Mouse (Mus musculus) spleen, adult 2 months (tissue): ENCODE results near the gene Camk1d. TPM values are rescaled to one million over a fixed set of nuclear protein-coding genes. Genes with fewer than 3 reads are reported as not detected.

Source experiments
- DNase-seq, 2 experiments: peaks; one replicate each; pipeline versions ENCODE4 v3.0.0 to v3.0.0-alpha.2; 2012 to 2021; ENCODE audit warnings: low spot score in 2 of 2, low read depth in 1 of 2
- H3K27ac ChIP-seq: fragments of 200-500 bp; 2 replicates; pipeline ENCODE4 v1.5.1; 2012; ENCODE audit warnings: low read length, inconsistent platforms; ENCODE audit not compliant: insufficient read depth
- H3K27me3 ChIP-seq: fragments of 200-500 bp; 2 replicates; pipeline ENCODE4 v1.6.1; 2012; ENCODE audit warnings: mild to moderate bottlenecking, moderate library complexity, low read length, inconsistent platforms; ENCODE audit not compliant: control insufficient read depth, insufficient read depth
- H3K36me3 ChIP-seq: fragments of 200-500 bp; 2 replicates; pipeline ENCODE4 v1.6.1; 2012; ENCODE audit warnings: mild to moderate bottlenecking, low read length, inconsistent platforms; ENCODE audit not compliant: control insufficient read depth, insufficient read depth
- H3K4me1 ChIP-seq: fragments of 200-500 bp; 2 replicates; pipeline ENCODE4 v1.6.1; 2011; ENCODE audit warnings: inconsistent platforms; ENCODE audit not compliant: control insufficient read depth, insufficient read depth, insufficient read length
- H3K4me3 ChIP-seq: fragments of 200-500 bp; 2 replicates; pipeline ENCODE4 v1.5.1; 2011; ENCODE audit warnings: mild to moderate bottlenecking, inconsistent platforms; ENCODE audit not compliant: insufficient read depth, insufficient read length; ENCODE audit errors: extremely low read depth
- CTCF ChIP-seq: fragments of 200-500 bp; IDR thresholded peaks from 2 replicates; pipeline ENCODE4 v1.5.1; 2011; ENCODE audit warnings: mild to moderate bottlenecking, inconsistent platforms; ENCODE audit not compliant: insufficient read depth, insufficient read length, insufficient replicate concordance; ENCODE audit errors: extremely low read depth
- POLR2A ChIP-seq: fragments of 200-500 bp; IDR thresholded peaks from 2 replicates; pipeline ENCODE4 v1.6.1; 2011; ENCODE audit warnings: low read depth, low read length, inconsistent platforms
- WGBS: fragments of 180-500 bp; shearing (Covaris S2); methylation state at CpG from one replicate; pipeline ENCODE4 v1.1.7; 2018; 5-methylcytosine and 5-hydroxymethylcytosine counted together
- polyA plus RNA-seq: library from polyadenylated mRNA; depleted of rRNA; stranded (reverse); fragments of >200 nt; gene quantifications from 2 replicates; pipeline ENCODE4 v1.2.3, GENCODE M21; 2012

Gene Camk1d
- polyA plus RNA-seq, 1 experiment, result 5.8 TPM

DNA sequence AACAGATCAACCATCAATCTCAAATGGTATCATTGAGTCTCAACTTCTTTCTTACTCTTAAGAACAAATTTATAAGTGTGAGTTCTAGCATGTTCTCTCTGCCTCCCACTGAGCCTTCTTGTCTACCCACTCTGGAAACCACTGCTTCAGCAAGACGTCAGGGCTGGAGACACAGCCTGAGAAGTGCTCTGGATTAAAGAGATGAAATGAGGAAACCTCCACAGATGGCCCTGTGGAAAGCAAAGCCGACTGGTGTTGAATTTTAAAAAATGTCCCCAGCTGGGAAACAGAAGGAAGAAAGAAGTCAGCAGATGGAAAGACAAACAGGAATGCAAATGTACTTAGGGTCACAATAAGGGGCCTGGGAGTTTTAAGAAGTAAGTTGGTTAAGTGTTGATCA is 180.4 kb downstream of the Camk1d start:
- DNase-seq, result no peak

DNA sequence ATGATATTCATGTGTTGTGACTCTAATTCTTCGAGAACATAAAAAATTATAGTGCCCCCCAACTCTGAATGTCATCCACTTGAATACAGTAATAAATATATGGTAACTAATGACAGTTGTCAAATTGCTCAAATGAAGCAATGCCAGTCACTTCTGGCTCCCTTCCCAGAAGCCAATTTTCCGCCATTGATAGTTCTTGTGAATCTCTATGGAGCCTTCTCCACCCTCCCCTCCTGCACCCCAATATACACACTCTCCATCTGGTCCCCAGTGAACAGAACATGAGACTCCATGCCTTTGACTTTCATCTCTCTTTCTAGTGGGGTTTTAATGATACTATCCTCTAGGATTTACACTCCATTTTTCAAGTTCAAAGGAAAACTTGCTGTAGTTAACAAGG is 184.3 kb downstream of the Camk1d start:
- DNase-seq, result no peak
- no peaks in the 10 kb centered on the region for H3K27me3 ChIP-seq
- H3K4me3 ChIP-seq, result no peak overlapping the region
- no peak for TF ChIP-seq CTCF
- TF ChIP-seq POLR2A, result no peak
- no peaks in the 10 kb centered on the region; the same call in 1 of the 2 replicates for H3K36me3 ChIP-seq
- WGBS, result 88% methylated on average over 2 of the region's 2 CpGs
- no peak overlapping the region for H3K27ac ChIP-seq
- H3K4me1 ChIP-seq, result no peaks in the 10 kb centered on the region

More for the DNA sequence above, 180.4 kb downstream of the Camk1d start:
- H3K27me3 ChIP-seq, result no peaks in the 10 kb centered on the region
- H3K4me1 ChIP-seq, result no peaks in the 10 kb centered on the region
- no peak overlapping the region for H3K4me3 ChIP-seq
- no peak for TF ChIP-seq POLR2A
- no peak for TF ChIP-seq CTCF
- no peak overlapping the region for H3K27ac ChIP-seq
- H3K36me3 ChIP-seq, result no peaks in the 10 kb centered on the region; the same call in 1 of the 2 replicates
- 87% methylated on average over 2 of the region's 2 CpGs for WGBS

DNA sequence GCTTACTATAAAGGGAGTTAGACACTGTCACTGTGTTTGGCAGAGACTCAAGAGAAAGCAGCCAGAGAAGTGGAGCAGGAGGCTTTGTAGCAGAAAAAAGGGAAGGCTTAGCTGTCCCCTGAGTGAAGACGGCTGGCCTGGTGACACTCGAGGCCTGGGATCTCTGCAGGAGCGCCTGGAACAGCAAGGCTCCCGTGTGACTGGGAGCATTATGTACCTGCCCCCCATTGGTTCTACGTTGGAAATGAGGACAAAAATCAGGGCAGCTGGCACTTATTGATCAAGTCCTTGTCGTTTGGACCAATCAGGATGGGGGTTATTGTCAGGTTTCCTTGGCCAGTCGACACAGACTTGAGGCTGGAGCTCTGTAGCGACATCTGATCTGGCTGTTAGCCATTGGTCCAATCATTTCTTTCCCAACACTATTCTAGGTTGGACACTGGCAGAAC is 195.1 kb downstream of the Camk1d start:
- TF ChIP-seq CTCF (no peak), POLR2A (no peak)
- Histone ChIP-seq H3K36me3 (no peaks in the 10 kb centered on the region), H3K4me3 (no peak overlapping the region), H3K27ac (no peak overlapping the region), H3K4me1 (no peaks in the 10 kb centered on the region), H3K27me3 (no peaks in the 10 kb centered on the region)
- DNase-seq, result no peak
- 80% methylated on average over 8 of the region's 8 CpGs for WGBS

DNA sequence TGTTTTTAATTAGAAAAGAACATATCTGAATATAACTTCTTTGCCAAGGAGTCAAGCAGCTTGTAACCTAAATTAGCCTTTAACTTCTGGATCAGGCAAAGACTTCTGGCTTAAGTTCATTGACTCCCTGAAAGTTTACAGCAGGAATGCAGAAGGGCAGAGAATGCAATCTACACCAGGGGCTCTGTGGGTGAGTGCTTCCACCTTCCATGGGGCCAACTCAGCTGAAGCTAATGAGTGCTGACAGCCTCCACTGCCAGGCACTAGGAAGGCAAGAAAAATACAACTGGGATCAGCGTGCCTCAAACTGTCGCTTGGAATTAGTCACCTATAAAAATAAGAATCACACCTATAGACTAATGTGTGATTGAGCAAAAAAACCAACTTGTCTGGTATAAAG is 199.2 kb downstream of the Camk1d start:
- no peak overlapping the region for H3K4me3 ChIP-seq
- TF ChIP-seq POLR2A (no peak), CTCF (no peak)
- no peaks in the 10 kb centered on the region for H3K36me3 ChIP-seq
- DNase-seq, result no peak
- H3K27ac ChIP-seq, result no peak overlapping the region
- H3K4me1 ChIP-seq, result no peaks in the 10 kb centered on the region
- 96% methylated on average over 2 of the region's 2 CpGs for WGBS
- no peaks in the 10 kb centered on the region for H3K27me3 ChIP-seq

DNA sequence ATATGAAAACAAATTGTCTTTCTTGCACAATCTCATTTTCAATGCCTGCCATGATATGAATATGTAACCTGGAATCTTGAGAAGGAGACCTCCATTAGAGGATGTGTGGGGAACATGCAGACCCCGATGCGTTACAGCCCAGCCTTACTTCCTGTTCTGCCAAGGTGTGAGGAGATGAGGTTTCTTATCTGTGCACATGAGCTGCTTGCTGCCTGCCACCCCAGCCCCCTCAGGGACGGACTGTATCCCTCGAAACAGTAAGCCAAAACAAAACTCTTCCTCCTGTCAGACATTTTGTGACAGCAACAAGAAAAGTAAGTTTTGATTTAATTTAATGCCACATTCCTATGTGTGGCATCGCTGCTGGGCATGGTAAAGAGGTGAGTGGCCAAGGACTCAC is 200.2 kb downstream of the Camk1d start:
- 85% methylated on average over 5 of the region's 5 CpGs for WGBS

DNA sequence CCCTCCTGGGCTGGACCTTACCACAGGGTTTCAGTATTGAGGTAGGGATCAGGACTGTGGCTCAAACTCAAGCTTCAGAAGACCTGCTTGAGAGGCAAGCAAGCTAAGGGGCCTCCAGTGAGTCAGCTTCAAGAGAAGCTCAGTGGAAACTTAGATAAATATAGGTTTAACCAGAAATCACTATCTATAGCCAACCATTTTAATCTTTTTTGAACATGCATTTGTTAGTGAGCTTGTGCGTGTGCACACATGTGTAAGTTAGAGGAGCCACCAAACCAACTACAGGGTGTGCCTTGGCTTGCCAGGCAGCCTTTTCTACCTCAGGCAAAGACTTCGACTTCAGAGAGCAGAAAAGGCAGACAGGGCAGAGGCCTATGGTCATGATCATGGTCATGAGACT is 200.7 kb downstream of the Camk1d start:
- H3K4me3 ChIP-seq, result no peak overlapping the region
- no peak overlapping the region for H3K27ac ChIP-seq
- no peak for DNase-seq
- 90% methylated on average over 2 of the region's 2 CpGs for WGBS
- no peaks in the 10 kb centered on the region for H3K27me3 ChIP-seq
- no peak for TF ChIP-seq POLR2A
- TF ChIP-seq CTCF, result no peak
- H3K36me3 ChIP-seq, result no peaks in the 10 kb centered on the region
- H3K4me1 ChIP-seq, result no peaks in the 10 kb centered on the region

More for the DNA sequence above, 200.2 kb downstream of the Camk1d start:
- H3K36me3 ChIP-seq, result no peaks in the 10 kb centered on the region
- no peak for DNase-seq
- TF ChIP-seq POLR2A, result no peak
- TF ChIP-seq CTCF, result no peak
- no peak overlapping the region for H3K27ac ChIP-seq
- H3K4me3 ChIP-seq, result no peak overlapping the region
- no peaks in the 10 kb centered on the region for H3K4me1 ChIP-seq
- no peaks in the 10 kb centered on the region for H3K27me3 ChIP-seq

DNA sequence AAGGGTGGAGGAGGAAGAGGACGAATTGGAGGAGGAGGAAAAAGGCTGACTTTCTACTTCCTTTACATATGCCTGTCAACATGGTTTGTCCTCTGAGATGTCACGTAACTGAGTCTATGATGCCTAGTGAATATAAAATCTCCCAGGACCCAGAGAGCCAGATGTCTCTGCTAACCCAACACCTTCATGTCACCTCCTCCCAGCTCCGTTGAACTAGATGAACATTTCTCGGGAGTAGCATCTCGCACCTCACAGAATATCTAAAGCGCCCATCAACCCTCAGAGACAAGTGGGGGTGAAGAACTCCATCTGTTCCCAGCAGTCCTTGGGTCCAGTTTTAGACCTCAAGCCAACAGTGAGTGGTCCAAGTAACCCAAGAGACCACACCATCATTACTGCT is 204.3 kb downstream of the Camk1d start:
- Histone ChIP-seq H3K27me3 (no peaks in the 10 kb centered on the region), H3K27ac (no peak overlapping the region), H3K36me3 (0 out of 2 replicates have a peak, but pooled peaks cover 1% of the 10 kb centered on the region), H3K4me3 (no peak overlapping the region), H3K4me1 (no peaks in the 10 kb centered on the region)
- TF ChIP-seq CTCF (no peak), POLR2A (no peak)
- WGBS, result 87% methylated on average over 6 of the region's 6 CpGs
- no peak for DNase-seq

DNA sequence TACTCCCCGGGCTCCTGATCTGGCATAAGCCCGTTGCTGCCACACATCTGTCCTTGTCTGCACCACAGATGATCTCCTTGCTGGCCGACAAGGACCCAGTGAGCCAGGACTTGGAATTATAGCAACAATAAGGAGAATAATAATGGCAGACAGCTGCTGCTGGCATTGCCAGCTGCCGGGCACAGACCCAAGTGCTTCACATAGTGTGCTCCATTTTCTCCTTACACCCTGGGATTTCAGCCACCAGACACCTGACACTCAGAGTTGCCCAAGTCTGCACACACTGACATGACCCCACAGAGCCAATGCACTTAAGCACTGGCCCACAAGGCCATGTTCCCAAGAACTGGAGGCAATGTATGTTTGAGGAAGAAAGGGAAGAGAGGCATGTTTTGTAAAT is 214.7 kb downstream of the Camk1d start:
- 94% methylated on average over 4 of the region's 4 CpGs for WGBS
- Histone ChIP-seq H3K4me3 (no peak overlapping the region), H3K36me3 (no peaks in the 10 kb centered on the region), H3K27ac (no peak overlapping the region), H3K4me1 (no peaks in the 10 kb centered on the region), H3K27me3 (no peaks in the 10 kb centered on the region)
- TF ChIP-seq POLR2A, result no peak
- no peak for TF ChIP-seq CTCF
- no peak for DNase-seq
